Mouse (Mus musculus): ENCODE data around the gene Foxn3.

The Foxn3 gene

DNA sequence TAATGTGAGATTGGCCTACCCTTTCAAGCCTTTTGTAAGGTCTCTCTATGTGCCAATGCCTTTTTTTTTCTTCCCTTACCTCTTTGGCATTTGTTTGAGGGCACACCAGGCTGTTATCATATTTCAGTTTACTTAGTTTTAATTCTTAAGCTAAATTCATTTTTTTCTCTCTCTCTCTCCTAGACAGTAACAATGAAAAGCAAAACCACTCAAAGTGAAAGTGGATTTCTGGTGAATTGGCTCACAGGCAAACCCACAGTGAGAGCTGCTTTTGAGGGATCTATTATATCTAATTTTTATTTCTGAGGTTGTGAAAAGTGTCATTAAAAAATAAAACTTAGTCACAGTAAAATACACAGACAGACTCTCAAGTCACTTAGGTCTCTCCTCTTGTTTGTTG is 101.1 kb downstream of the Foxn3 start:
- DNase-seq, result no peak

DNA sequence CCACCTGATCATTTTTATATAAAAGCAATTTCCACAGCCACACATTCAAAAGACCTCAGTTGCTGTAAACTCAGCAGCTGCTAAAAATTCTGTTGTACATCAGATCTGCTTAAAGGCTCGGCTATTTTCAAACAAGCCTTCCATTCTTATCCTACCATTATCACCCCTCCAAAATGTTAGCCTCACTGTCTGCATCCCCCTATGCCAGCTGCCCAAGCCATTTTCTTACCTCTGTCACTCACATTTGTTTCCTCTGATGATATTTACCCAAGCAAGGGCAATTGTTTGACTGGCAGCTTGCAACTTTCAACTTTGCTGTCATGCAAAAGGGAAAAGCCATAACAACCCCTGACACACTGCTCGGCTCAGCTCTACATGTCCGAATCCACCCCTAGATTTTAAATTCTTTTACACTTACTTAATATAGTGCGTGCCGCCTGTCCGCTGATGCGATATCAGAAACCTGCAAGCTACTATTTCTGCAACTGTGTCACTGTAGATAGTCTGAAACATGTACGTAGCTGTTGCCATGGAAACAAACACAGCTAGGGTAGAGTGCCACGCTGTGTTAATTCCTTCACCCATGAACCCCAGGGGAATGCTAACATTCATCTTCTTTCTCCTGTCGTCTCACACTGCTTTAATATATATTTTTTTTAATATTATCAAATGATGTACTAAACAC is 105.7 kb downstream of the Foxn3 start:
- no peak for DNase-seq

DNA sequence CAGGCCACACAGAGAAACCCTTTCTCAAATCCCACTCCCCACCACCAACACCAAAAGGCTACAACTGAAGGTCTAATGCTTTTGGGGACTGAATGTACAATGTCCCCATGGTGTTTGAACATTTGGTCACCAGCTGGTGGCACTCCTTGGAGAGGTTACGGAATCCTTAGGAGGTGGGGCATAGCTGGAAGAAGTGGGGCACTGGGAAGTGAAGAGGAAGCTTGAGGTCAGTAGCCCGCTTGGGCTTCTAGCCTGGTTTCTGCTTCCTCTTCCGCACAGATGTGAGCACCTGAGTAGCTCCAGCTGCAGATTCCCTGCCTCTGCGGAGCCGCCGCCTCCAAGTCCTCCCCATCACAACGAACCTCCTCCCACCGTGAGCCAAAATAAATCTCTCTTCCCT is 107.8 kb downstream of the Foxn3 start:
- no peak for DNase-seq

- no peak for DNase-seq
Observed at GRCm38 (mm10) chr12:99454394-99454793, 109.0 kb downstream of the Foxn3 start.

DNA sequence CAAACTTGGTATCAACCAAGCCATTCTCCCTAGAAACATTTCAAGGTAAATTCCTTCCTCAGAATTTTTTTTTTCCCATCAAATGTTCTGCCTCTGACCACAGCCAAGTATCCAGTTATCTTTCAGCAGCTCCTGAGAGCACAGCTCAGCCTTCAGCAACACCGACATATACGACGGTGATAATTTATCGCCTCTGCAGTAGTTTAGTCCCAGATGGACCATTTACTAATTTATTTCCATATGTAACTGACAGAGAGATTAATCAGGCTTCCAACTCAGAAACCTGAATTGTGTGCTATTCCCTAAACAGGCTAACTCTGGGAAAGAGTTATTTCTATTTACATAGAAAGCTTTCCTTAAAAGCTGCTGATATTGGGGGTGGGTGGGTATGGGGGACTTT is 109.6 kb downstream of the Foxn3 start:
- DNase-seq, result no peak

GRCm38 (mm10) chr12:99450076-99450475 is 113.3 kb downstream of the Foxn3 start:
- no peak for DNase-seq

DNA sequence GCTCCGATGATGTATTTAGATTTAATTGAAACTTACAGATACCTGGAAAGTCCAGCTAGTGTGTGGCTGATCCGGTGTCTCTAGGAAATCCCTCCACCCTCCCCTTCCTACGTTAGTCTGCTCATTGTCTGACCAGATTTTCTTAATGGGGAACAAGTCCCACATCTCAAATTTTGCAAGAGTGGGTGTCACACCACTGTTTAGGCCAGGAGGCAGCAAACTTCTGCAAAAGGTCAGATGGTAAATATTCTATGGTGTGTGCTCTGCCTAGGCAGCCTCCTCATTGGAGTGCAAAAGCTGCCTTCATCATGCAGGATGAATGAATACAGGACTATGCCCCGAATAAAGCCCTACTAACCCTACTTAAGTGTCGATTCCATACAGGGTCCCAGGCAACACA is 115.6 kb downstream of the Foxn3 start:
- no peak for DNase-seq

DNA sequence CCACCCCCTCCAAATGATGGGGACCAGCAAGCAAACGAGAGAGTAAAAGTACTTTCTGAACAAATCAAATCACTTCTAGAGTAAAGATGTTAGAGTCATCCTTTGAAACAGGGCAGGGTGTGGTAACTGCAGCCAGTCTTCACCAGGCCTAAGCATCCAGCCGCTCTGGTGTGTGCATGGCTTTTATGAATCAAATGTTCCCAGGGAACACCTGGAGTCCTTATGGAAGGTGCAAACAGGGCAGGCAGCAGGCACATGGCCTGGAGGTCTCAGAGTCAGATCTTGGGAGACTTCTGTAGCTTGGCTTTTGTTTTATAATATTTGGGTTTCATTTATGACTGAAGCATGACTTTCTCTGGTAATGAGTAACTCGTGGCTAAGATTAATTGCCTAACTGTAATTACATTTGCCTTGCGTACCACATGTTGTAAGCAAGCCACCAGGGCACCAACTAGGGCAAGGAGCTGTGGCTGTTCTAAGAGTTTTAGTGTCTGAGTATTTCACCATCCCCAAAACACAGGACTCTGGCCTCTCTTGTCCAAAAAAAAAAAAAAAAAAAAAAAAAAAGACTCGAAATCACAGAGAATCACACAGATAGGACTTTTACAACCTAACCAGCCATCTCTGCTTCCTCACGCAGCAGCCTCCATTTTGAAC is 118.2 kb downstream of the Foxn3 start:
- no peak for DNase-seq

DNA sequence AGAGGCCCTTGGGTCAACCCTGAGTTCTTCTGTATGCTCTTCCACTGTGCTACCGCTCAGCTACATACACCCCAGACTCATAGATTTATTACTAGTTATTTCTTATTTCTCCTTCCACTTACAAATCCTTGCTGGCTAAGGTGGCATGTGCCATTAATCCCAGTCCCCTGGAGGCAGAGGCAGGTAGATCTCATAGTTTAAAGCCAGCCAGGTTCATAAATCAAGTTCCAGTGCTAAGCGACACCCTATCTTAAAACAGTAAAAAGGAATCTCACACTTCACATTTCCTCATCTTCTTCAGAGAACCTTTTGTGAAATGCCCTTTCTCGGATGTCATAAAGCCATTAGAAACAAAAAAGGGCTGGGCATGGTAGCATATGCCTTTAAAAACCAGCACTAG is 120.6 kb downstream of the Foxn3 start:
- DNase-seq, result no peak

- DNase-seq, result no peak
Observed at GRCm38 (mm10) chr12:99440953-99441352, 122.4 kb downstream of the Foxn3 start.

- DNase-seq, result no peak
Observed at GRCm38 (mm10) chr12:99440022-99440421, 123.4 kb downstream of the Foxn3 start.

DNA sequence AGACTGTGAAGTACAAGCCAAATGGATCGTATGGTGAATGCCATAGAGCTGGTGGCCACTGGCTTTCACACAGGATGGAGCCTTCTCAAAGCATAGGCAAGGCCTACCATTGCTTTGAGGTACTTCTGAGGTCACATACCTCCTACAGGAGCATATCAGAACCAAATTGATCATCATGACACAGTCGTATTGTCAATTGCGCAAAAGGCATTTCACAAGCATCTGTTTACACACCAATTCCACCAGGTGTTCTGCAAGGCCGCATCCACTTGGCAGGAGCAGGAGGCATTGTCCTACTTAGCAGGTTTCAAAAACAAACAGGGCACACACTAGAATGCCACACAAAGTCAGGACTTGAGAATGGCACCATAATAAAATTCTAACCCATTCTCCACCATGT is 128.2 kb downstream of the Foxn3 start:
- no peak for DNase-seq

DNA sequence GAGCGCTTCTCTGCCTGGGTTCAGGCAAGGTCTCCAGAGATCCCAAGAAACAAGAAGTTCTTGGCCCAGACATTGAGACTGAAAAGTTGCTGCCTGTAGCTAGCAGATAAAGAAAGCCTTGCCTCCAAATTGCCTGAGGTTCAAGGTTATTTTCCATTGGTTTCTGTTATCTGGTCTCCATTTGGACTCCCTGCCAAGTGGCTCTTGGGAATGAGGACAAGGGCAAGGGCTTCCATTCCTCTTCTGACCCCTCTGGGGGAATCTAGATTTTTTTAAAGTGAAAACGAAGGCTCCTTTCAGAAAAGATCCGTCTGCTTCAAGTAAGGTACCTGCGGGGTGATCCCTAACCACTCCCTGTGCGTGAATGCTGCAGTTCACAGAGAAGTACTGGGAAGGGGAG is 130.0 kb downstream of the Foxn3 start:
- DNase-seq, result no peak

GRCm38 (mm10) chr12:99431541-99431940 is 131.8 kb downstream of the Foxn3 start:
- DNase-seq, result no peak

- no peak for DNase-seq
Observed at GRCm38 (mm10) chr12:99430992-99431391, 132.4 kb downstream of the Foxn3 start.

DNA sequence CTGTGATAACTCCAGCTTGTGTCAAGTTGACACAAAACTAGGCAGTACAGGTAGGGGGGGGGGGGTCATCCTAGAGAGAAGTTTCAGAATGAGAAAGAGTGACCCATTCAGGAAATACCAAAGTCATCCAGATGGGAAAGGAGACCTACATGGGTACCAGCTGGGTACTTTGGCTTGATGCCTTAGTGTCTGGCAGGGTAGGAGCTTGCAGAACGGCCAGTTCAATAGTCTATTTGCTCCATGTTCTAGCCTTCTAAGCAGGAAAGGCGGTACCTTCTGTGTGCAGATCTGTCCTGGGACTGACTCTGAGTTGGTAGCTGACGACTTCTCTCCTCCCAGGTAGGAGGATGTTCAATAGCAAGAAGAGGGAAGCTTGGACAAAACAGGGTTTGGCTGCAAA is 134.3 kb downstream of the Foxn3 start:
- DNase-seq, result no peak

DNA sequence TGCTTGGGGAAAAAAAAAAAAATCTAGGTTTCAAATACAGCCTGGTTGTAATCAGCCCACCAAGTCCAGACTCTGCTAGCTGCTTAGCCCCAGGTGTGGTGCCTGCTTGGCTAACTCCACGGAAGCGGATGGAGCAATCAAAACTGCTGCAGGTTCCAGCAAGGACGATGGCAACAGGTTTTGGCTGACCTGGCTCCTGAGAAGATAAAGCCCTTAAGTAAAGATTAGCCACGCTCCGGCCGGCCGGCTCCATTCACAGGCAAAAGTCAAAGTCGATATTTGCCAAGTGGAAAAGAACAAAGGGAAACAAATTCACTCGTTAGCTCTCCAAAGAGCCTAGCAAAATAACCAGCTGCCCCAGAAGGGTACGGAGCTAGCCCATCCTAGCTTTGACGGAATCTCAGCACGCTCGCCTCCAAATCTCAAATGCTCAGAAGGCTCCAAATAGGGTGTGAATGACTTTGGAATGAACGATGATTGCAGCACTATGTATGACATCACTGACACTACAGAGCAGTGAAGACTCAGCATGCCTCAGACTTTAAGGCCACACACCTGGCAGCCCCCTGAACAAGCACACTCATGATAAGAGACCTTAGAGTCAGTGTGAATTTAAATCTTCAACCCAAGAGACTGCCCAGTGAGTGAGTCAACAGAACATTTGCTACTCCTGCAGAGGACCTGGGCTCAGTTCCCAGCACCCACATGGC is 137.0 kb downstream of the Foxn3 start:
- no peak for DNase-seq

DNA sequence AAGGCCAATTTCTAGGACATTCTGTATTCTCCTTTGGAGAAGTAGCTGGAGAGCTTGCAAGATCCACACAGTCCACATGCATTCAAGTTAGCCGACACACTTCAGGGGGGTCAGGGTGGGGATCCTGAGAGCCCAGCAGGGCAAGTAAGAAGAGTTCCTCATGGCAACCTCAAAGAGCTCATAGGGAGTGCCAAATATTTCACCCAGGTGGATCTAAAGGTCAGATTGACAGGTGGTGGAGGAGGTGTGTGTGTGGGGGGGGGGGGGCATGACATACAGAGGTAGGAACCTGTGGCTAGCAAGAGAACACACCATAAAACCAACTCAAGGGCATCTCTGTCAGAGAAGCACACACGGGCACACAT is 144.0 kb downstream of the Foxn3 start:
- no peak for DNase-seq

- no peak for DNase-seq
Observed at GRCm38 (mm10) chr12:99418476-99419395, 144.6 kb downstream of the Foxn3 start.

DNA sequence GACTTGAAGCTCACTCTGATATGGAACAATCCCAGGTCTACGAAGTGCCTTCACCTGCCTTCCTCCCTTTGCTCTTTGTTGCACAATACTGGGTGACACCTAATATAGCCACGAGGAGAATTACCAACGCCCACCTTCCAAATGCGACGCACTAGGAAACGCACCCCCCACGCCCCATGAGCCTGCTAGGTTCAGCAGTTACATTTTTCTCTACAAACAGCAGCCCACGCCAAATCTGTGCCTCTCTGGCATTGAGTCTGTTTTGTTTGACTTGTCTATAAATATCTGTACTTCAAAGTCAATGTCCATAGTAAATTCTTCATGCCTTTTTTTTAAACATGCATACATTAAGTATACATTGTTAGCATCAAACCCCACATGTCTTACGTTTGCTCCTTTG is 145.5 kb downstream of the Foxn3 start:
- DNase-seq, result no peak

- DNase-seq, result no peak
Observed at GRCm38 (mm10) chr12:99415538-99415937, 147.8 kb downstream of the Foxn3 start.

- no peak for DNase-seq
Observed at GRCm38 (mm10) chr12:99412496-99412895, 150.9 kb downstream of the Foxn3 start.

DNA sequence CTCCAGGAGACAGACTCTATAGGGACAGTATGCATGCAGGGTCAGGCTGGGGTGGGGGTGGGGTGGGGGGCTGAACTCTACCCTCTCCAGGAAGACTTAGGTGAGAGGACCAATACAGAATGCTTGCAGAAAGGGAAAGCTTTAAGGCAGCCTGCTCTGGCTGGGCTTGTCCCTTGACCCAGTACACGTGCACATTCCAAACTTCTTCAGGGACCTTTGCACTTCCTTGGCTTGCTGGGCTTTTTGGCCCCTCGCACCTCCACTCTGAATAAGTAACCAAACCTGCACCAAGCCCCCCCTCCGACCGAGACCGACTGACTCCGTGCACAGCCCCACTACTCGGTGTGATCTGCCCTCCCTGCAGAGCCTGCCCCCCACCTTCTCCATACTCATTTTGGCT is 151.3 kb downstream of the Foxn3 start:
- no peak for DNase-seq
